Mouse (Mus musculus) C2C12 (cell line): ENCODE measurements around the gene Ncoa6.

ENCODE experiments used
- CEBPB ChIP-seq: IDR thresholded peaks from one replicate; pipeline ENCODE4 v1.6.1; 2011; ENCODE audit warnings: low read depth, mild to moderate bottlenecking, control low read depth, moderate library complexity
- CTCF ChIP-seq: IDR thresholded peaks from one replicate; pipeline ENCODE4 v1.5.1; 2011; ENCODE audit not compliant: control insufficient read depth, insufficient read depth, insufficient read length
- MAX ChIP-seq: IDR thresholded peaks from one replicate; pipeline ENCODE4 v1.6.1; 2011; ENCODE audit warnings: mild to moderate bottlenecking, control low read depth
- MYOD1 ChIP-seq: IDR thresholded peaks from one replicate; pipeline ENCODE4 v1.6.1; 2011; ENCODE audit warnings: low read depth; ENCODE audit not compliant: control insufficient read depth, insufficient read length
- USF1 ChIP-seq: IDR thresholded peaks from one replicate; pipeline ENCODE4 v1.6.1; 2011; ENCODE audit warnings: low read depth, mild to moderate bottlenecking, control low read depth, moderate library complexity

- TF ChIP-seq CTCF (no peak), USF1 (no peak), MYOD1 (no peak), MAX (no peak), CEBPB (no peak)
Measured at GRCm38 (mm10) chr2:155404635-155405034, 69.1 kb downstream of the Ncoa6 start.
